Mouse (Mus musculus) stomach, postnatal 0 days (tissue): ENCODE results near the gene Card19. TPM values are rescaled to one million over a fixed set of nuclear protein-coding genes. Genes with fewer than 3 reads are reported as not detected.

Experiments
- ATAC-seq: fragments of 200-750 bp; cut with Nextera tagmentation; 2 replicates; pipeline ENCODE4 v1.8.0; 2017; ENCODE audit not compliant: low FRiP score, low TSS enrichment
- DNase-seq: peaks from one replicate; pipeline ENCODE4 v3.0.0-alpha.2; 2016; ENCODE audit warnings: low spot score
- H3K27ac ChIP-seq: fragments of 300-500 bp; sonication (generic); replicated peaks from 2 replicates; pipeline ENCODE4 v1.5.1; 2014; ENCODE audit warnings: mild to moderate bottlenecking, control low read depth
- H3K27me3 ChIP-seq: fragments of 300-500 bp; sonication (generic); 2 replicates; pipeline ENCODE4 v1.6.1; 2014; ENCODE audit warnings: low read length; ENCODE audit not compliant: control insufficient read depth, insufficient read depth
- H3K36me3 ChIP-seq: fragments of 300-500 bp; sonication (generic); 2 replicates; pipeline ENCODE4 v1.6.1; 2014; ENCODE audit warnings: low read length, mixed read lengths; ENCODE audit not compliant: control insufficient read depth, insufficient read depth
- H3K4me1 ChIP-seq: fragments of 300-500 bp; sonication (generic); replicated peaks from 2 replicates; pipeline ENCODE4 v1.6.1; 2014; ENCODE audit warnings: antibody characterized with exemption; ENCODE audit not compliant: control insufficient read depth, insufficient read depth
- H3K4me2 ChIP-seq: fragments of 300-500 bp; sonication (generic); replicated peaks from 2 replicates; pipeline ENCODE4 v1.6.1; 2014; ENCODE audit warnings: low read depth, mild to moderate bottlenecking, control low read depth, moderate library complexity
- H3K4me3 ChIP-seq: fragments of 300-500 bp; sonication (generic); 2 replicates; pipeline ENCODE4 v1.5.1; 2014; ENCODE audit warnings: low read depth, low read length, control low read depth
- H3K9ac ChIP-seq: fragments of 300-500 bp; sonication (generic); 2 replicates; pipeline ENCODE4 v1.6.1; 2014; ENCODE audit warnings: mild to moderate bottlenecking, low read length, control low read depth, mixed read lengths
- H3K9me3 ChIP-seq: fragments of 300-500 bp; sonication (generic); 2 replicates; pipeline ENCODE4 v1.6.1; 2016; ENCODE audit warnings: low read length; ENCODE audit not compliant: control insufficient read depth
- CTCF ChIP-seq: IDR thresholded peaks from 2 replicates; pipeline ENCODE4 v1.5.1; 2016; ENCODE audit warnings: antibody characterized with exemption, low read depth, mild to moderate bottlenecking, moderate library complexity
- EP300 ChIP-seq: optimal IDR thresholded peaks from 2 replicates; pipeline ENCODE3; 2016; ENCODE audit warnings: antibody characterized with exemption
- WGBS: fragments of 180-500 bp; shearing (Covaris S2); extraction: QIAGEN DNeasy Blood & Tissue Kit; methylation state at CpG from one replicate; pipeline ENCODE4 v1.1.7; 2014; 5-methylcytosine and 5-hydroxymethylcytosine counted together
- polyA plus RNA-seq: library from polyadenylated mRNA; unstranded; fragments of >200 nt; fragmentation: Nextera tagmentation; extraction: Ambion mirVana; gene quantifications from 2 replicates; pipeline ENCODE4 v1.2.1, GENCODE M21; 2015

Gene Card19
- polyA plus RNA-seq, 1 experiment from 2014 or later: 86.2 TPM

GRCm38 (mm10) chr13:49206341-49206740 is 9.5 kb downstream of the Card19 start:
- H3K4me3 ChIP-seq: no peak overlapping the region
- no peaks in the 10 kb centered on the region for H3K27me3 ChIP-seq
- H3K4me1 ChIP-seq: no peaks in the 10 kb centered on the region
- TF ChIP-seq EP300: no peak
- TF ChIP-seq CTCF: no peak
- peaks cover 12% of the 10 kb centered on the region; the same call in 1 of the 2 replicates for H3K36me3 ChIP-seq
- no peak for ATAC-seq
- no peak overlapping the region for H3K4me2 ChIP-seq
- no peak overlapping the region for H3K27ac ChIP-seq
- no peak overlapping the region for H3K9ac ChIP-seq
- H3K9me3 ChIP-seq: no peaks in the 10 kb centered on the region
- WGBS: 97% methylated on average over 2 of the region's 2 CpGs
- DNase-seq: no peak

GRCm38 (mm10) chr13:49205381-49205998 is 10.3 kb downstream of the Card19 start:
- no peaks in the 10 kb centered on the region for H3K9me3 ChIP-seq
- H3K4me3 ChIP-seq: no peak overlapping the region
- no peak overlapping the region for H3K4me2 ChIP-seq
- no peaks in the 10 kb centered on the region for H3K27me3 ChIP-seq
- TF ChIP-seq CTCF: peak; percentile 95
- TF ChIP-seq EP300: no peak
- no peak overlapping the region for H3K9ac ChIP-seq
- no peaks in the 10 kb centered on the region for H3K4me1 ChIP-seq
- H3K27ac ChIP-seq: no peak overlapping the region
- peak; percentile 88 for DNase-seq
- peak; percentile 75 for ATAC-seq
- whole genome bisulfite sequencing: 43% methylated on average over 13 of the region's 13 CpGs
- H3K36me3 ChIP-seq: peaks cover 12% of the 10 kb centered on the region; the same call in 1 of the 2 replicates

- no peak overlapping the region for H3K27ac ChIP-seq
- H3K4me2 ChIP-seq: no peak overlapping the region
- H3K9ac ChIP-seq: no peak overlapping the region
- WGBS: 93% methylated on average over 7 of the region's 7 CpGs
- H3K4me3 ChIP-seq: no peak overlapping the region
- no peaks in the 10 kb centered on the region for H3K4me1 ChIP-seq
- H3K9me3 ChIP-seq: no peaks in the 10 kb centered on the region
- ATAC-seq: no peak
- no peak for DNase-seq
- H3K27me3 ChIP-seq: no peaks in the 10 kb centered on the region
- TF ChIP-seq EP300 (no peak), CTCF (no peak)
- H3K36me3 ChIP-seq: peaks cover 12% of the 10 kb centered on the region; the same call in 1 of the 2 replicates
These were observed 13.3 kb downstream of the Card19 start for GRCm38 (mm10) chr13:49202556-49202955.

- Histone ChIP-seq H3K4me2 (no peak overlapping the region), H3K36me3 (peaks cover 9% of the 10 kb centered on the region; the same call in 1 of the 2 replicates), H3K4me3 (no peak overlapping the region), H3K9me3 (no peaks in the 10 kb centered on the region), H3K27ac (no peak overlapping the region), H3K9ac (no peak overlapping the region), H3K4me1 (no peaks in the 10 kb centered on the region), H3K27me3 (no peaks in the 10 kb centered on the region)
- no peak for TF ChIP-seq CTCF
- TF ChIP-seq EP300: no peak
- WGBS: 75% methylated on average over 13 of the region's 13 CpGs
- ATAC-seq (no peak), DNase-seq (no peak)
These were observed 15.1 kb downstream of the Card19 start for GRCm38 (mm10) chr13:49200688-49201087.

GRCm38 (mm10) chr13:49199891-49200290 is 15.9 kb downstream of the Card19 start:
- TF ChIP-seq CTCF (no peak), EP300 (no peak)
- ATAC-seq: no peak

GRCm38 (mm10) chr13:49198734-49199133 is 17.1 kb downstream of the Card19 start:
- ATAC-seq (no peak), DNase-seq (no peak)
- WGBS: 94% methylated on average over 9 of the region's 9 CpGs
- no peaks in the 10 kb centered on the region for H3K4me1 ChIP-seq
- no peaks in the 10 kb centered on the region for H3K9me3 ChIP-seq
- H3K27me3 ChIP-seq: no peaks in the 10 kb centered on the region
- H3K27ac ChIP-seq: no peak overlapping the region
- no peak overlapping the region for H3K9ac ChIP-seq
- no peak overlapping the region for H3K4me3 ChIP-seq
- H3K4me2 ChIP-seq: no peak overlapping the region
- H3K36me3 ChIP-seq: peaks cover 12% of the 10 kb centered on the region
- no peak for TF ChIP-seq EP300
- no peak for TF ChIP-seq CTCF

More at GRCm38 (mm10) chr13:49199891-49200290, 15.9 kb downstream of the Card19 start:
- Histone ChIP-seq H3K9me3 (no peaks in the 10 kb centered on the region), H3K27me3 (no peaks in the 10 kb centered on the region), H3K9ac (no peak overlapping the region), H3K4me2 (no peak overlapping the region), H3K4me1 (no peaks in the 10 kb centered on the region), H3K36me3 (peaks cover 12% of the 10 kb centered on the region), H3K4me3 (no peak overlapping the region), H3K27ac (no peak overlapping the region)
- no peak for DNase-seq
- 93% methylated on average over 7 of the region's 7 CpGs for whole genome bisulfite sequencing
